Mouse (Mus musculus) layer of hippocampus, postnatal 10 days (tissue): ENCODE measurements around the gene Cd200r2. TPM values are rescaled to one million over a fixed set of nuclear protein-coding genes. Genes with fewer than 3 reads are reported as not detected.
"Not testable (repeated sequence)": the region's sequence is repeated elsewhere in the genome, so short reads cannot be mapped to it uniquely, and the experiment has no call there.

Experiments
- DNase-seq, 2 experiments: peaks; one replicate each; pipeline ENCODE4 v3.0.0; 2021; ENCODE audit warnings: low spot score in 2 of 2
- long read RNA-seq: library from polyadenylated mRNA; stranded (forward); transcript quantifications from one replicate; pipeline ENCODE4 v2.0.0, GENCODE M21; 2023
- total RNA-seq, 2 experiments: library from RNA; stranded (reverse); gene quantifications; 2 replicates each; pipeline ENCODE4 v1.2.3; 2021

Gene Cd200r2
- not detected for total RNA-seq
- long read RNA-seq, partial matches to known transcripts = 0 of 1 reads
- long read RNA-seq, other reads (novel, unspliced or antisense) = 1 of 1 reads

DNA sequence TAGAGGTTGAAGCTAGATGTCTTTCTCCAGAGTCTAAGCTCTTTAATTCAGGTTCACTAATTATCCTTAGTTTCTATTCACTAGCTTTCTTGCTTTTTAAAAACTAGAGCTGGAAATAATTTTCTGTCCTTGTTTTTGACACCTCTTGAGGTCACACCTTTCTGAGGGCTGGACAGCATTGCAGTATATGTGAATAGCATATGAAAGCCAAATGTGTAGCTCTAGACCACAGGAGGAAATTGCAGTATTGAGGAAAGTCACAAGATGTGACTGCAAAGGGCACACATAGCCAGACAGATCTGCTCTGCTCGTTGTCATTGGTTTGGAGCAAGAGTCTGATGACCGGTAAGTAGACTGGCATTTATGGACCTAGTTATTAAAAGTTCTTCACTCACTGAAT is at the start of gene Cd200r2:
Gene Cd200r2 (plus strand): TSS at position 301 of the 400 bp plus-strand sequence.
- DNase-seq = no peak

GRCm38 (mm10) chr16:44818010-44818409 is 48.9 kb upstream of the Cd200r2 start:
- no peak for DNase-seq

- no peak for DNase-seq
Measured at GRCm38 (mm10) chr16:44820545-44820944, 46.4 kb upstream of the Cd200r2 start.

DNA sequence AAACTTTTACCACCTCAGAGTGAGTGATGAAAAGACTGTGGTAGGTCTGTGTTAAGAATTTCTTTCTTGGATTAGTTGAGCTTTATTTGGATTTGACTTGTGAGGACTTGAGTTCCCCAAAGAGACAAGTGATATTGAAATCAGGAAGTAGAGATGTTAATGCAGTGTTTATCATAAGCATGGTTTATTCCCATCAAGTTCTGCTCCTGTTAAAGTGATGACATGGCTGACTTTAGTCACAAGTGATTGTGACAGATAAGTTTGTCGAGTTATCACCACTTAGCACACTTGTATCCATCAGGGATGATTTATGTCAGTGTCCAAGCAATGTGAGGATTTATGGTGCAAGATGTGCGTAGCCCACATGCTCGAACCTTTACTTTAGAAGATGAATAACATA is 34.6 kb upstream of the Cd200r2 start:
- no peak for DNase-seq

DNA sequence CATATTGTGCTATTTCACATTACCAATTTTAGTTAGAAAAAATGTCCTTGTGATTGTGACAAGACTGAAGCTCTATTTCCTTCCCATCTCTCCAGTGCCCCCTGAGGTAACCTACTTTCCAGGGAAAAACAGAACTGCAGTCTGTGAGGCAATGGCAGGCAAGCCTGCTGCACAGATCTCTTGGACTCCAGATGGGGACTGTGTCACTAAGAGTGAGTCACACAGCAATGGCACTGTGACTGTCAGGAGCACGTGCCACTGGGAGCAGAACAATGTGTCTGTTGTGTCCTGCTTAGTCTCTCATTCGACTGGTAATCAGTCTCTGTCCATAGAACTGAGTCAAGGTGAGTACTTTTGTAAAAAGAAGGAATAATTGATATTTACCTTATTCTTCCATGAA is 33.7 kb upstream of the Cd200r2 start:
- DNase-seq = not testable (repeated sequence)

GRCm38 (mm10) chr16:44875178-44875577 is 8.3 kb downstream of the Cd200r2 start:
- no peak for DNase-seq

DNA sequence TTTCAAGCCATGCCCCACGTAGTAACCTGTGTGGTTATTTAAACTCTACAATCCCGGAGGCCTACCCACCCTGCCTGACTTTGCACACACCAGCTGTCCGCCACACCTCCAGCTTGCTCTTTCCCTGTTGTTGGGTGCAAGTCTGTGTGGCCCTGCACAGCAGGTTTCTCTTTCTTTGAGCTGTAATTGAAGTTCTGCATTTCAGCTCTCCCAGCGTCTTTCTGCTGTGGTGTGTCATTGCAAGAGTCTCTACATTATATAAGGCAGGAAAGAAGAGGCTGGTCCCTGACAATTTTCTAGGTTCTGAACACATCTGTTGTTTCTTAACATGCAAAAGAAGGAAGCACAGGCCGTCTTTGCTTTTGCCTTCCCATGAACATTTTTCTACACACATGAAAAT is 9.7 kb downstream of the Cd200r2 start:
- no peak for DNase-seq

- DNase-seq = no peak
Measured at GRCm38 (mm10) chr16:44877595-44877994, 10.7 kb downstream of the Cd200r2 start.

DNA sequence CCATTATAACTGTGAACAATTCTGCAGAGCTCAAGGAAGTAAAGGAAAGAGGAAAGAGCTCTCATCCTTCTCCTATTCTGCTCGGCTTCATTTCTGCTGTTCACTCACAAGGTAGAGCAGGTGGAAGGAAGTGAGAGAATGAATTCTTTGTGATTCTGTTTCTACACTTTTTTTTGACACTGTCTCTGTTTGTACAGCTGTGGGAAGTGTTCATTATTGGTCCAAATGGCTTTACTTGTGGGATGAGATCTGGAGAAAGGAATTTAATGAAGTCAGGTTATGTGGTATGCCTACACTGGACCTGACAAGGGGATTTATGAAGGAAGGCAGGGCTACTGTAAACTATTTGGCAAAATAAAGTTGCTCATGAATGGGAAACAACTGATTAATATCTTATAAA is 23.9 kb downstream of the Cd200r2 start:
- no peak for DNase-seq

DNA sequence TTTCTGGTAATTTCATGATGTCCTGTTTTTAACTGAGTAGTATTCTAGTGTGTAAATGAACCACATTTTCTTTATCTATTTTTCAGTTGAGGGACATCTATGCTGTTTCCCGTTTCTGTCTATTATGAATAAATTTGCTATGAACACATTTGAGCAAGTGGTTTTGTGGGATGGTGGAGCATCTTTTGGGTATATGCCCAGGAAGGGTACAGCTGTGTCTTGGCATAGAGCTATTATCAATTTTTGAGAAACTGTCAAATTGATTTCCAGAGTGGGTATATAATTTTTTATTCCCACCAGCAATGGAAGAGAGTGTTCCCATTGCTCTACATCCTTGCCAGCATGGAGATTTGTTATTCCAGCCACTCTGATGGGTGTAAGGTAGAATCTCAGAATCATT is 65.1 kb downstream of the Cd200r2 start:
- no peak for DNase-seq

- no peak for DNase-seq
Measured at GRCm38 (mm10) chr16:44943468-44943867, 76.6 kb downstream of the Cd200r2 start, which contains the start of gene Cd200r3. TSS of gene Cd200r3 (plus strand) at chr16:44943678.

- DNase-seq = no peak
Measured at GRCm38 (mm10) chr16:44951360-44952114, 84.6 kb downstream of the Cd200r2 start.

DNA sequence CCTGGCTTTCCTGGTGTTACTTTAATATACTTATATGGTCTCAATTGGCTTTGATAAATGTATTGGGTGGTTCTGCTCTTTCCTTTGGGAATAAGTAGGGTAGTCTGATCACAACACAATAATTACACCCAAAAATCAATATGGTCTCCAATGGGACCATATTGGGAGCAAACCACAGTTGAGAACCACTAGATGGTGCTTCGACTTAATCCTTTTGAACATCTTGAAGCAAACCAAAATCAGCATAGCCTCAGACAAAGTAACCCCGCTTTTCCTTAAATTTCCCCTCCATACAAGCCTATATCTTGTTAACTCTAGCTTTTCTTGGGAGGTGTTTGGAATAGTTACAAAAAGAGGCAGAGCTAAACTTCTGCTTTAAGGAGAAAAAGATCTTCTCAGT is 95.4 kb downstream of the Cd200r2 start:
- DNase-seq = no peak

DNA sequence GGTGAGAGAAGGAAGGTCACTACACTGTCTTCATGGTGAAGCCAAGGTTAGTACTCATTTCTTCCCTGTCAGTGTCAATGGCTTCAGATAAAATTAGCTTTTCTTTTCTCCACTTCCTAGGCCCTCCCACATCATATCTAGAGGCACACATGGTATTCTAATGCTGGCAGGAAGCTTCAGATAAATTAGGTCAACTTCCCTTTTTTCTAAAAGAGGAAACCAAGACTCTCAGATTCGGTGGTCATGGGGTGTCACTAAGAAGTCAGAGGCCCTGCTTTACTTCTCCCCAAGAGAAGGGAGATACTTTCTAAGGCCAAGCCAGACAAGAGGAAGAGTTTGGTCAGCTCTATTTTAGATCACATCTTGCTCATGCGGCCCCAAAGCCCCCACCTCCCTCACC is 95.9 kb downstream of the Cd200r2 start:
- no peak for DNase-seq

DNA sequence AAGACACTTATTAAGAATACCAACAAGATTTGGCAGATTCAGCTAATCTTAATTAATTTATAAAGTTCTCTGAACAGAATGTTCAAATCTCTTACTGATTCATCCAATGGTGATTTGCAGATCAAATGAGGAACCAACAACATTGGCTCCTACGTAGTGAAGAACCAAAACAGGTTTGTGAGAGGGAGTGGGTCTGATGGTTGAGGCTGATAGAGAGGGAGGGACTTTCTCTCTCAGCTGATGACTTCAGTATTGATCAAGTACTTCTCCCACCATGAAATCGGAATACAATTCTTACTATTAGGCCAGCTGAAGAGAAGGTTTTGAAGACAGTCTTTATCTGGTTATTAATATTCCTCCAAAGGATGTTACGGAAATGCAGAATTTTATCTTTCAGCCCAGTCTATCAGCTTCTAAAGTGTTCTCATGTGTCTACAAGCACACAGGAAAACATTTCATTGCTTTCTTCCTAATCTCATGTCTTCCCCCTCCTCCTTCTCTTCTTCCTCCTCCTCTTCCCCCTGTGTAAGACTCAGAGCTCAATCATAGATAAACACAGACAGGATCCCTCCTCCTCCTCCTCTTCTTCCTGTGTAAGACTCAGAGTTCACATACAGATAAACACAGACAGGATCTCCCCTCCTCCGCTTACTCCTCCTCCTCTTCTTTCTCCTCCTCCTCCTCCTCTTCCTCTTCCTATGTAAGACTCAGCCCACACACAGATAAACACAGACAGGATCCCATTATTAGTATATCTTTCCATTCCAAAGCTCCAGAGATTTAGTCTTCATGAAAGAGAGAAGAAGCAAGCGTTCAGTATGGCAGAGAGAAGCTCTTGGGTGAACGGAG is 97.9 kb downstream of the Cd200r2 start:
- DNase-seq = no peak

- no peak for DNase-seq
Measured at GRCm38 (mm10) chr16:44965428-44965827, 98.5 kb downstream of the Cd200r2 start.

Other genes starting within 250 kb of the Cd200r2 start
- 1 to 10 TPM; 4.7 to 5.3 TPM for gene Nepro, start 142.8 kb upstream of the Cd200r2 start, total RNA-seq
- 10 to 100 TPM; 25.5 to 29.1 TPM for gene Gtpbp8, start 120.7 kb upstream of the Cd200r2 start, total RNA-seq
- gene Cd200r1, start 101.4 kb upstream of the Cd200r2 start, total RNA-seq = under 1 TPM; 0.16 to 0.46 TPM
- gene Cd200r4, start 55.4 kb upstream of the Cd200r2 start, total RNA-seq = not detected
- gene Cd200r3, start 76.6 kb downstream of the Cd200r2 start, total RNA-seq = not detected
- gene Ccdc80, start 226.3 kb downstream of the Cd200r2 start, total RNA-seq = 10 to 100 TPM; 10.3 to 13.2 TPM